Mouse (Mus musculus): ENCODE data around the gene Lrrk1.

Lrrk1 gene

DNA sequence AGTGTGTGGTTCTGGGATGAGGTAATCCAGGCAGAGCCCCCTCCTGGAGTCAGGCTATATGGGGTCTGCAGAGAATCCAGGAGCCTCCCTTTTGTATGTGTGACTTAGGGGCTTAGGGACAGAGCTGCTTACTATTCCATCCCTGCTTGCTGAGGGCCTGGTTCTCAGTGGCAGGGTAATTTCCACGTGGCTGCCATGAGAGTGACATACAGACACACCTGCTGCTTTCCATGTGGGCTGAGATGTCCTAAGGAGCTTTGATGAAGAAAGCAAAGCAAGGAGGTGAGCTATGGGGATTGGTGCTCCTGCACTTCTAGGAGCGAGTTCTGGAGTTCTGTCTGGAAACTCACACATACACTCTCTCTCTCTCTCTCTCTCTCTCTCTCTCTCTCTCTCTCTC lies 139.1 kb downstream of the Lrrk1 start:
- no peak for DNase-seq

DNA sequence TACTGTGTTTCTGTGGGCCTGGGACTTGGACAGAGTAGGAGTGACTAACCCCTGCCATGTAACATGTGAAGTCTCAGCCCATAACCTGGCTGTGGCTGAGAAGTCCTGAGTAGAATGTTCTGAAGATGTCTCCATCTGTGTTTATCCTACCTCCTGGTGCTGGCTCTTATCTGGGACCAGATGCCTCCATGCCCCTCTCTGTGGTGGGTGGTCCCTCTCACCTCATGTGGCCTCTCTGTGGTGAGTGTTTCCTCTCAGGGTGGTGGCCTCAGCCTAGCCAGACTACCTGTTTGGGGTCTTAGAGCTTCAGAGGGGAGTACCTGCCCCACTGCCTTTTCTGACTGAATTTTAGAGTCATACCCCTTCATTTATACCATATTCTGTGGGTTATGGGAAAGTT lies 139.9 kb downstream of the Lrrk1 start:
- DNase-seq, result no peak

DNA sequence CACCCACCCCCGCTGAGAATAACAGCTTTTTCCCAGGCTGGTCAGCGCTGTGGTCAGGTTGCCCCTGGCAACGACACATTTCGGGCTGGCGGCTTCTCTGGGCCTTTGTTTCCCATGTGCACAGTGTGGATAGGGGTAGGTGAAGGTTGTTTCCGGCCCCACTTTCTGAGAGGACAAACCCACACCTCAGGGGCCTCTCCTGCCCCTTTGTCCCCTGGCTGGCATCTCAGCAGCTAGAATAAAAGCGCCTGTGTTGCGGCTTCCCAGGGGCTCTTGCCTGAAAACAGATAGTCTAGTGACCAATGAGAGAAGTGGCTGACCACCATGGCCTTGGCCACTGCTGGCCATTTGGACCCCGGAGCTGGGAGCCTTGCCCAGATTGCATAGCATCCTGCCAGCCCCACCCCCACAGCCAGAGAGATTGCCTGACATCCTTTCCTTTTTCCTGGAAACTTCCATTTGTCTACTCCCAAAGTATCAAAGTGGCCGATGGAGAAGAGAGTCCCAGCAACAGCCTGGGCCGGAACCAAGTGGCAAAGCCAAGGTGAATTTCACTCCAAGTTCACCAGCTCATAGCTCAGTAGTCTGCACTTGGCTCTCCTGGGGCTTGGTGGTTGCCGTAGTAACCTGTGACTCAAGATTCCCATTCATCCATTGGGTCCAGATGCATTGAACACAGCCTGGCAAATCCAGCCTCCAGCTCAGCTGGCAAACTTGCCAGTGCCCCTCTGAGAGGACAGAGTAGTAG lies 140.7 kb downstream of the Lrrk1 start:
- peak; percentile 43 for DNase-seq

DNA sequence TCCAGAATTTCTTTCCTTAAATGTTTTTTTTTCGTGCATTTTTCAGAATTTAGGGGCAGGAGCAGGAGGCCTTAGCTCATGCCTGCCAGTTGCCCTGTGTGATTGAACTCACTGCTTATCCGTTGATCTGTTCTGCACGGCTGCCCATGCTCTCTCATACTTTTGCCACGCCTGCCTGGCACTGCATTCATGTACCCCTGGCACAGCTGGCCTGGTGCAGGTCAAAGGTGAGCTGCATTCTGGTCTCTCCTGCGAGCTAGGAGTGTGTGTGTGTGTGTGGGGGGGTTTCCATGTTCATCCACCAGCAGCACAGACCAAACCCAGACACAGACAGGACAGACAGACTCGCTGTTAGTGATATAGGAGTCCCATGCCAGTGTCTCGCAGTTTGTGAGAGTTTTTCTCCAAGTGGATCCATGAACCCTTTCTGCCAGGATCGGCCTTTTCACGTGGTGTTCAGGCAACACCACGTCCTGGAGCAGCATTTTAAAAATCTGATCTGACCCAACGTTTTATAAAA lies 141.4 kb downstream of the Lrrk1 start:
- DNase-seq, result no peak

DNA sequence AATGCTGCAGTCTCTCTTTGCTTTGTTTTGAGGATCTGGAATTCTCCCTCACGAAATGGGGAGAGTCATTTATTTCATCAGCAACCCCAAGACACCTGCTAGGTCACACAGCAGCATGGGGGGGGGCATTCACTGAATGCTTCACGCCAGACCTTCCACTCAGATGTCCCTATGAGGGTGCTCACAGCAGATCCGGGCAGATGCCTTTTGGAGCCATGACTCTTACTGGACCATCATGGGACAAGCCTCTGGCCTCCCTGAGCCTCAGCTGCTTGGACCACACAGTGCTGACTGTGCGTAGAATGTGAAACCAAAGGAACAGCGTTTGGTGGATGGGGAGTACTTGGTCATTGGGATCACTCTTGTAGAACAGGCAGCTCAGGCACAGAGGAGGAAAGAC lies 142.5 kb downstream of the Lrrk1 start:
- no peak for DNase-seq

DNA sequence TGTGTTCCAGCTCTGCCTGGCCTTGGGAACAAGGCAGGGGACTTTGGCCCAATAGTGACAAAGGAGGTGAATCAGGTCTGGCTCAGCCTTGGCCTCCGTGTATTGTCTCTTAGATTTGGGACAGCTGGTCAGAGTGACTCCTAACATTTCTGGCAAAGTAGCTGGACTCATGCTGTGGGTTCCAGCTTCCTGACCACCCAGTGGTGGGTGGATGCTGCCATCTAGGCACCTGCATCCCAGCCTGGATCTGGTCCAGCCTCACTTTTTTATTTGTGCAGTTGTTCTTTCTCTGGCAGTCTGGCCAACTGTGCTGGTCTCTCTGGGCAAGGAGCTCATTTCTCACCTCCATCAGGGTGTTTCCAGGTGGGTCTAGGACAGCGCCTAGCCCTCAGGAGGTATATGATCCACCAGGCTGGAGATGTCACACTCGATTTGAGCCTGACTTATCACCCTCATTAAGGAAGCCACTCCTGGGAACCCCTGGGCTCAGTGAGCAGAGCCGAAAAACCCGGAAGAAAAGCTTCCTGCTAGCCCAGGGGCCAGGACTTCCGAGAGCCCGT lies 144.3 kb downstream of the Lrrk1 start:
- DNase-seq, result no peak

DNA sequence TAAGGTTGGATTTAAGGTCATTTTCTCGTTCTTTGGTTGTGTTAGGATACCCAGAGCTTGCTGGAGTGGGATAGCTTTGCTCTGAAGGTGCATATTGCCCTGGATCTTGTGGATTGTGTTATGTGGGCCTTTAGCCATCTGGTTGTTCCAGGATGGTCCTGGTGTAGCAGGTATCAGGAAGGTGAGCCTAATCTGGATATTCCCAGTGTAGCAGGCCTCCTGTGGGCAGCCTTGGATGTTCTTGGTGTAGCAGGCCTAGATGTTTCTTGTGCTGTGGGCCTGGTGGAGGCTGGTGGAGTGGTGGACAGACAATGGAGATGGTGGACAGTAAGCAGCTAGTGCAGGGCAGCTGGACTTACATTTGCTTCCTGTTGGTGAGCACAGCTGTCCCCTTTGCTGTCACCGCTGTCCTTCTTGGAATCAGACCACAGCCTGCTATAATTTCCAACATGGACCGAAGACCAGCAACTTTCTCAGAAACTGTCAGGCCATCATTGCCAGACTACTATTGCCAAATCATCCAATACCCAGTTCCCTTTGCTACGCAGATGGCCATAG lies 146.2 kb downstream of the Lrrk1 start:
- no peak for DNase-seq

DNA sequence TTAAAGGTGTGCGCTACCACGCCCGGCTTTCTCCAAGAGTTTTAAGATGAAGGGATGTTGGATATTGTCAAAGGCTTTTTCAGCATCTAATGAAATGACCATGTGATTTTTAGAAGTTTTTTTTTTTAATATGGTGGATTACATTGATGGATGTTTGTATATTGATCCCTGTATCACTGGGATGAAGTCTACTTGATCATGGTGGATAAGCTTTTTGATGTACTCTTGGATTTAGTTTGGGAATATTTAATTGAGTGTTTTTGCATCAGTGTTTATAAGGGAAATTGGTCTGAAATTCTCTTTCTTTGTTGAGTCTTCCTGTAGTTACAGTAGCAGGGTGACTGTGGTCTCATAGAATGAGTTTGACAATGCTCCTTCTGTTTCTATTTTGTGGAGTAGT lies 150.0 kb downstream of the Lrrk1 start:
- no peak for DNase-seq

DNA sequence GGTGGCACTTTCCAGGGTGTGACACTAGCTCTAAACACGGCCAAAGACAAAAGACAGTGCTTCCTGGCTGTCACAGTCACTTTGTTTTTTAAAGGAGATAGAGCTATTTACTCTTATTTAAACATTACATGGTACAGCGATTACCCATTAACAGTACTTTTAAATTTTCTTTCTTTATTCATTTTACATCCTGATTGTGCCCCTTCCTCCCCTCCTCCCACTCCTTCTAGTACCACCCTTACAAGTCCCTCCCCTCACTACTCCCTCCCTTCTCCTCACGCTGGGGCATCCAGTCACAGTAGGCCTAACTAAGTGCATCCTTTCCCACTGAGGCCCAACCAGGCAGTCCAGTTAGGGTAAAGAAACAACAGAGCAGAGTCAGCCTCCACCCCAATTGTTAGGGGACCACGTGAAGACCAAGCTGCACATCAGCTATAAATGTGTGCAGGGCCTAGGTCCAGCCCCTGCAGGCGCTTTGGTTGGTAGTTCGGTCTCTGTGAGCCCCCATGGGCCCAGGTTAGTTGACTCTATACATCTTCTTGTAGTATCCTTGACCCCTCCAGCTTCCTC lies 154.1 kb downstream of the Lrrk1 start:
- DNase-seq, result no peak

DNA sequence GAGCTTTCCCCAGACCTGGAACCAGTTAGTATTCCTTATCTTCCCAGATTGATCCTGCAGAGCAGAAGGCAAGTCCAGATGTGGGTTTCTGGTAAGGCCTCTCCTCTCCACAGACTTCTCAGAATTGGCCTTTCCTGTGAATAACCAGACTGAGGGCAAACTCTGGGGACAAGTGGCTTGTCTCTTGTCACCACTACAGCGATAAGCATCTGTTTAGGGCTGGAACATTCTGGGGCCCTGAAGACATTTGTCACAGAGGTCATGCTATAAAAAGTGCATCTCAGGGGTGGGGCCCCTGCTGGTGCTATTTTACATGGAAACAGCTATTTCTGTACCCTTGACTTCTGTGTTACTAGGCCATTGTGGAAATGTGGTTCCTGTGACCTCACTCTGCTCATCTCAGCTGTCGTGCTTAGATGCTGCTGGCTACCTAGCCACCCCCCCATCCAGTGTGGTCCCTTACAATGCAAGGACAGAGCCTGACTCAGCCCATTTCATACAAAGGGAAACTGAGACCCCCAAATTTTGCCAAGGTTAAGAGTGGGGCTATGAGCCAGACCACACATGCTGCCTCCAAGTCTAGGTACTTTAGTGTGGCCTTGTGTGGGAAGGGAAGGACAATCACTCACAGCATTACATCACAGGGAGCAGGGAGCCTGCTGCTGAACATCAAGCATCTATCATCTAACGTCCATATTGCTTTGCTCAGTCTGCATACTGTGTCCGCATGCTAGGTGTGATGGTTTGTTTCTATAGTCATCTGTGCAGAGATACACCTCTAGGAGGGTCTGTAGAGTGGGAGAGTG lies 154.8 kb downstream of the Lrrk1 start:
- DNase-seq, result no peak

DNA sequence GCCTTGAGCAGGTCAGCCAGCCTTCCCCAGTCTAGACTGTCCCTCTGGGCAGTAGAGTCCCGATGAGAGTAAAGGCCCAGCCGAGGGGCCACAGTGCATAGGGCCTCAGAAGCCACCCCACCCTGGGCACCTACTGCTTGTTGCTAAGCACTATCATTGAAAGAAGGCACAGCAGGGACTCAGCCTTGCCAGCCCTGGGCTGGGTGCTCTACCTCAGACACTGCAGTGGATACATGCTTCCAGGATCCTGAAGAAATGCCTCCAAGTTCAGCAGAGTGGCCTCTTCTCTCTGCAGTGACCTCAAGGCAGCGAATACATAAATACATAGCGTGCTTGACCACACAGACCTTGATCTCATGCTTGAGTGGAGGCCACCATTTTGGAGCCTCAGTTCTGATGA lies 156.3 kb downstream of the Lrrk1 start:
- no peak for DNase-seq

DNA sequence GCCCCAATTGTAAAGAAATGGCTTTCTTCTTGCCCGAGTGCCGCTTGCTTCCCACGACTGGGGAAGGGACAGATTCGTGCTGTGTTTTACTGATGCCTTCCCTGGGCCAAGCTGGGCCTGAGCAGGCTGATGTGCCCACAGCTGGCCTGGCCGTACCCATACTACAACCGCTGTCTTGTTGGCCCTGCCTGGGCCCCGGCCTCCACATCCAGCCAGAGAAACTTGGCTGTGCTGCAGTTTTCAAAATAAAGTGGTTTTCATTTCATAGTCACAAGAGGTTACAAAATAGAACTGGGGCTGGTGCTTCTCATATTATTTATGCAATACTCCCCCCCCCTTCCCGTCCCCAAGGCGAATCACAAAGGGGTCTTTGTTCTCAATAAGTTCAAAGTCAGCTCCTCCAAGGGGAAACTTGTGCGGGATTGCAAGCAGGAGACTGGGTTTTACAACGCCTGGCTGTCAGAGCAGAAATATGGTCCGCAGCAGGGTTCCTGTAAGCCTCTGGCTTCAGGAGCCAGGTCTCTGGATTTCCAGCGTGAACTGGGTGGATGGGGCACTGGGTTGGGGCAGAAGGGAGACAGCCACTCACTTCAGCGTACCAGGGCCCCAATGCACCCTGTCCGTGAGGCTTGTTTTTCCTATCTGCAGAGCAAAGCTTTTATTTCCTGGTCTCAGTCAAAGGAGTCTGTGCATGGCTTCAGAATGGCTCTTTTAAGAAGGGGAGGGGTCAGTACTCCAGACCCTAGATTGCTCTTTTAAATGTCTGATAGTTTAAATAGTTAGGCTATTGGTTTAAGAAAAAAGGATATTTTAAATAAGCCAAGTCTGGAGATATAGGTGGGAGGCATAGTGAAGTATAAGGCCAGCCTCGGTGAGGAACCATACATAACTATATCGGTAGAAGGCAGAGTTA lies 157.3 kb downstream of the Lrrk1 start:
- peak; percentile 38 for DNase-seq

DNA sequence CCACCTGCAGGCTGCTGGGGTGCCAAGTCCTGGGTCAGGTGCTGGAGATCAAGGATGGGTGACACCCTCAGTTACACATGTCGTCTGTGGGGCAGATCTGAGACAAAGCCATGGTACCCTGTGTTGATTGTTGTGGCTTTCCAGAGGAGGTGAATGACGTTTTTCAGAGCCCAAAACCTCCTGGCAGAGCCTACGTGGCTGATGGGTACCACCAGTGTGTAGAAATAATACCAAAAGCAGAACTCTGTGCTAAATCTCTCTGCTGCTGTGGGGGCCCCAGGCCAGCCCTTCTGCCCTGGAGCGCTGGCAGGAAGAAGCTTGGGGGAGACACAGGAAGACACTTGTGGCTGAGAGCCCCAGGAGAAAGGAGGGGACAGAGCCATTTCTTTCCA lies 157.9 kb downstream of the Lrrk1 start:
- DNase-seq, result no peak

DNA sequence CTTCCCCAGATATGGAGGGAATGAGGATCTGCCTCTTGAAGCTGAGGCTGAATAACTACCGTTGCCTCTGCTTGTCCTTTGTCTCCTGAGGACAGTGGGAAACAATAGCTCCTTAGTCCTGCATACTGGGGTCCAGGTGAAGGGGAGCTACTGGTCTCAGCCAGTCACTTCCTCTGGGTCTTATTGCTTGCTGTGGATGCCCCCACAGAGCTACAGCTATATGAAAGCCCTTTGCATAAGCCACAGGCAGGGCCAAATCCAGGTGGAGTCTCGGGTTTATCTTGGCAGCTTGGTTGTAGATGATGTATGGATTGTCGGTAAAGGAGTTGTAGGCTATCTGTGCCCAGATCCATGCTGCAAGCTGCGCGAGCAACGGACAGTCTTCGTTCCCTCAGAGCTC lies 158.7 kb downstream of the Lrrk1 start:
- DNase-seq, result no peak

DNA sequence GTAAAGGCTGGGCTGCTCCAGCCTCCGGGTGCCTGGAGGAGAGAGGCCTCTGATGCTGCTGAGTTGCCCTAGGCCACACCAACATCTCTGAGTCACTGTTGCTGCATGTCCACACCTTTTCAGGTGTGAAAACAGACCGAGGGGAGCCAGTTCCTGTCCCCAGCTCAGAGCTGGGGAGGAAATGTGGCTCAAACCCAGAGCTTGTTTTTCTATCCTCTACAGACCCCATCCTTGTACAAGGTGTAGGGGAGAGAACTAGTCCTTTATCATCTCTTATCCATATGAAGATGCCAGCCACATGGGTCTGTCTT lies 159.6 kb downstream of the Lrrk1 start:
- no peak for DNase-seq

DNA sequence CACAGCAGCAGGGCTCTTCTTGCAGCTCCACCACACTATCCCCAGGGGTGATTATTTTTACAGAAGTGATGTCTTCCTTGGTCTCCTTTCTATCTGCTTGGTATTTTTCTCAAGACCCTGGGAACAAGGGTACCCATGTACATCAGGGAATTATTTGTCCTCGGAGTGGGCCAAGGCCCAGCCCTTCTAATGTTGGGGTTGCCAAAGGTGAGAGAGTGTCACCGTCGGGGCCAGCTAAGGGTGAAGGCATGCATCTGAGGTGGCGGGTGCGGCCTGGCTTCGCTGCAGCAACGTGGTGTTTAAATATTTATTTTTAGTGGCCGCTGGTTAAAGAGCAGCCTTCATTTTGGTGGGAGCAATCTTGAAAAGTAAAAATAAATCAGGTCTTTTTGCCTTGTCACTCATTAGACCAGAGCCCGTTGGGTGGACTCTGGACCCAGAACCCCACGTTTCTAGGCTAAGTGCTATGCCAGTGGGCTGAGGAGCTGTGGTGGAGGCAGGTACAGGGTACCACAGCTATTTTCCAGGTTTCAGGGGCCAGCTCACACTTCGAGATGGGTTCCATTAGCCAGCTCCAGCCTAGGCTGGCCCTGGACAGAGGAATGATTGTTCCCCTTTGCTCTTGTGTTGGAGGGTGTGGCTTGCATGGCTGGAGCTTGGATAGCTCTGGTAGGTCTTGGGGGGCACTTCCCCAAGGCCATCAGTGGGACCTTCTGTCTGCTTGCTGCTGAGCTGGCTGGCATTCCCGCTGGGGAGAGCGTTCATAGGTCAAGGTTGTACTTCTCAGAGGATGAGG lies 160.1 kb downstream of the Lrrk1 start:
- DNase-seq, result no peak

DNA sequence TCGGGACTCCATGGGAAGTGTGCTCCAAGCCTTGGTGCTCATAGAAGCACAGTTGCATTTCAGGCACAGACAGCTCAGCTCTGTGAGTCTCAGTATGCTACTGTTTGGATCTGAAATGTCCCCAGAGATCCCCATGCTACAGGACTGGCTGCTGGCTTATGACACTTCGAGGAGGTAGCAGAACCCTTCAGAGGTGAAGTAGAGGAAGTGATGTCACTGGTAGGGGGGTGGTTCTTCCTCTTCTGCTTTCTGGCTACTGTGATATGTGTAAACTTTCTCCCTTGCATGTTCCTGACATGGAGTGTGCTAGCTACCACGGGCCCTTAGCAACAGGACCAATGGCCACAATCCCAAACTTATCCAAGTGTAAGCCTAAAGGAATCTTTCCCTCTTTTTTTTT lies 162.3 kb downstream of the Lrrk1 start:
- DNase-seq, result no peak

DNA sequence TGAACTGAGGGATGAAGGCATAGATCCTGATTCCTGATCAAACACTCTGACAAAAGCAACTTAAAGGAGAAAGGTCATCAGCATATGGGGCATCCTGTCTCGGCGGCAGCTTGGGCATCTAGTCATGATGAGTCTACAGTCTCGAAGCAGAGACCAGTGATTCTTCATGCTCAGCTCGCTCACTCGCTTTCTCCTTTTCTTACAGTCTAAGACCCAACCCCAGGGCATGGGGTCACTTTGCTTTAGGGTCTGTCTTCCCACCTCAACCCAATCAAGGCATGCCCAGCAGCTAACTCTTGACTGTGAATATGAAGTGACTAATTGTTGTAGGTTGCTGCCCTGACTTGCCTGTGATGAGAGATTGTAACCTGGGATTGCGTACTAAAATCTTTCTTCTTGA lies 163.6 kb downstream of the Lrrk1 start:
- DNase-seq, result no peak

DNA sequence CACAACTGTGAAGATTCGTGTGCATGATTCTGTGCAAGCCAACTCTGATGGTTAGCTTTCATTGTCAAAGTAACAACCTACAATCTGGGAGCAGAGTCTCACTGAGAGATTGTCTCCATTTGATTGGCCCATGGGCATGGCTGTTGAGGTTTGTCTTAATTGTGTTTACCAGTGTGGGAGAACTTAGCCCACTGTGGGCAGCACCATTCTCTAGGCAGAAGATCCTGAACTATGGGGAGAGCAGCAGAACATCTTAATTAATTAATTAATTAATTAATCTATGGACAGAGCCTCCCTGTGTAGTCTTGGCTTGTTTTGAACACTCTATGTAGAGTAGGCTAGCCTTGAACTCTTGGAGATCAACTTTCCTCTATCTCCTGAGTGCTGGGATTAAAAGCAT lies 164.4 kb downstream of the Lrrk1 start:
- DNase-seq, result no peak

DNA sequence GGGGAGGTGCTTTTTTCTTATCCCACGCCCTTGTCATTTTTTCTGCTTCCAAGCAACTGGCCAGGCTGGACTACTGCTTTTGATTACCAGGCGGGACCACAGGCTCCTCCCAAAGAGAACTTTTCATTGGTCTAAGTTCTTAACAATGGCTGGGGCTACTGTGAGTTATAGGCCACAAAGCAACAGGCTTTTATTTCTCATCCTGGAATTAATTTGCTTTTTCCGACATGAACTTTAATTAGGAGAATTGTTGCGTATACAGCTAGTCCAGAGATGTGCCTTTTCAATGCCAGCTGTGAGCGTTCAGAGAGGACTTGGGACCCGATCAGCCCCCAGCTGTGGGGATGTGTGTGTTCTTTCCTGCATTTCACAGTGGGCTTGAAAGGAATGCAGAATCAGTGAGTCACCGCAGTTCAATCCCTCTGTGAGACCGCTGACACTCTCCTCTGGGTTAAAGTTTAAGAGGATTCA lies 165.5 kb downstream of the Lrrk1 start:
- no peak for DNase-seq

DNA sequence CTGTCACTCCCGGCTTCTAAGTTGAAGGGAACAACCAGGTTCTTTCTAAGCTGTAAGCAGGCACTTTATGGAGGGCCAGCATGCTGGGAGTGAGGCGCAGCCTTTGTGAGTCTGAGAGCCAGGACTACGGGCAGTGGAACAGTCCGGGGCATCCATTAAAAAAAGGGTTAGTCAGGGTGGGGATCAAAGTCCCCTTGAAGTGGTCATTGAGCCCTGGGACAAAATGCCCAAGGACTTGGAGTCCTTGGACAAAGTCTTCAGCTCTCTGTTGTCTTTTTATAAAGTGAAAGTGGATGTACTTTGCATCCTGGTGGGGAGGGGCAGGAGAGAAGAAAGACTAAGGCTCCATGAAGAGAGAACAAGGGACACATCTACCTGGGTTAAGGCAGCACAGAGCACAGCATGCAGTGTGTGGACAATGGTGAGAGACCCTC lies 168.3 kb downstream of the Lrrk1 start:
- DNase-seq, result no peak

Measured in cerebellum, adult 9-10 months (tissue).